Mouse (Mus musculus): ENCODE results near the gene Sit1.

DNA sequence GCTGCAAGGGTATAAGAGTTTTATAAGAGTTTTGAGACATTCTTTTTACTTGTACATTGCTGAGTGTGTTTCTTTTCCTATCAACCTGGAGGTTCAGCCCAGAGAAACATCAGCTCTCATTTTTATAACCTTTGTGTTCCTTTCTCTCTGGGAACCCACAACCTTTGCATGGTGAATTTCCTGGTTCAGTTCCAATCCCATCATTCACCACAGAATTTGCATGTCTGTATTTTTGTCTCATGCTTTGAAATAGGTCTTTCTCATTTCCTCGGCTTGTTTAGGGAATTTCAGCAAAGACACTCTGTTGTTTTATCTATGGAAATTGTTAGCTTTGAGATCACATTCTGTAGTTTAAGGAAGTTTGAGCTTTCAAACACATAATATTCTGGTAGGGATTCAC, 9.9 kb downstream of the Sit1 start:
- TF ChIP-seq CTCF (IDR thresholded peaks at IDR 0.05) (no peak), EP300 (IDR thresholded peaks at IDR 0.05; ENCODE audit: insufficient read depth, low read depth, low read length) (no peak)
